Mouse (Mus musculus) CD8-positive naive resting alpha-beta T cell, adult 2 months (primary cell): Measurements from ENCODE around the gene Unc13a.

Source experiments
- DNase-seq, 2 experiments: peaks; one replicate each; pipeline ENCODE4 v3.0.0; 2022; ENCODE audit warnings: low read depth in 2 of 2, low spot score in 2 of 2

Gene Unc13a

DNA sequence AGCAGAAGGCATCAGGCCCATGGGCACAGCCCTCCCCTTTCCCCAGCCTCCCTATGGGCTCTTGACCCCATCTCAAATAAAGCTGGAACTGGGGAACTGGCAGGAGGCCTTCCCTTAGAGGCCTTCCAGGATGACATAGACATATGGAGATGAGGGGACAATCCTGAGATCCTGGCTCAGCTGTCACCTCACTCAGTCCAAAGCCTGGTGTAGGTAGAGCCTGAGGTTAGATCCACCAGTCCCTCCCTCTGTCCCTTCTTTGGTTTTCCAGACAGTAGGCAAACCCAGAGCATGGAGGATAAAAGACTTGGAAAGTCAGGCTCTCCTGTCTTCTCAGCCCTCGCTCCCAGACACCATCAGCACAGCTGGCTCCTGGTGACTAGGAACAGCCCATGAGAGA, 4.7 kb downstream of the Unc13a start:
- DNase-seq, result no peak

GRCm38 (mm10) chr8:71665331-71666130, 6.0 kb downstream of the Unc13a start:
- DNase-seq, result peak in 1 of 2 experiments; percentile 59

GRCm38 (mm10) chr8:71660325-71661120, 11.0 kb downstream of the Unc13a start:
- peak; percentile 73 to 82 for DNase-seq

GRCm38 (mm10) chr8:71659751-71660150, 11.8 kb downstream of the Unc13a start:
- no peak for DNase-seq

GRCm38 (mm10) chr8:71658515-71659049, 13.0 kb downstream of the Unc13a start:
- DNase-seq, result no peak

- no peak for DNase-seq
These were observed 13.7 kb downstream of the Unc13a start for GRCm38 (mm10) chr8:71657816-71658215.

DNA sequence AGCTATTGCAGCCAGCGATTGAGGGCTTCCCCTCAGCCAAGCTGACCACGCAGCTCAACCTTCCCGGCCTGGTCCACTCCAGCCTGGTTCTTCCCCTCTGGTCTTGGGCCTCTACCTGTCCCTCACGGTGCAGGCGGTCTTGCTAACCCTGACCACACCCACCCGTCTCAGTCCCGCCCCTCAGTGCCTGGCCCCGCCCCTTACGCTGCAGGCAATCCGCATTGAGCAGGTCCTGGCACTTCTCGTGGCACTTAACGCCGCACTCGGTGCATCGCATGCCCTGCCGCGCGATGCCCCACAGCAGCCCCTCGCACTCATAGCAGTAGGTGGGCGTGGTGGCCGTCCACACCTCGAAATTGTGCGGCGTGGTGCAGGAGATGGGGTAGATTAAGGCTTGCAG, 17.0 kb downstream of the Unc13a start:
- DNase-seq, result no peak

GRCm38 (mm10) chr8:71645510-71645909, 26.0 kb downstream of the Unc13a start:
- no peak for DNase-seq

DNA sequence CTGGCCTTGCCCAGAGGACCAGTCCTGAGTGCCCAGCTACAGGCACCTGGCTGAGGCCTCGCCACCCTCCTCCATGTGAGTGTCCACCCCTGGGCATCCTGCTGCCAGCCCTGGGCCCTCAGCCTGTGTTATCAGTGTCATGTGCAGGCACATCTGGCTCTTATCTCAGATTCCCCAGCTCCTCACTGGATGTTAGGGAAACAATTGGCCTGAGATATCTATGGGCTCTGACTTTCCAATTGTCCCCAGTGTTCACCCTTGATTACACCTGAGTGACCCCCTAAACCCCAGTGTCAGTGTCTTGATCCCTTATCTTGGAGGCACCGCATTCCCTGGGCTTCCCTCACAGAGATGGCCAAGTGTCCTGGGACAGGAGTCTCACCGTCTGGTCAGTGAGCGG, 32.2 kb downstream of the Unc13a start:
- DNase-seq, result no peak

DNA sequence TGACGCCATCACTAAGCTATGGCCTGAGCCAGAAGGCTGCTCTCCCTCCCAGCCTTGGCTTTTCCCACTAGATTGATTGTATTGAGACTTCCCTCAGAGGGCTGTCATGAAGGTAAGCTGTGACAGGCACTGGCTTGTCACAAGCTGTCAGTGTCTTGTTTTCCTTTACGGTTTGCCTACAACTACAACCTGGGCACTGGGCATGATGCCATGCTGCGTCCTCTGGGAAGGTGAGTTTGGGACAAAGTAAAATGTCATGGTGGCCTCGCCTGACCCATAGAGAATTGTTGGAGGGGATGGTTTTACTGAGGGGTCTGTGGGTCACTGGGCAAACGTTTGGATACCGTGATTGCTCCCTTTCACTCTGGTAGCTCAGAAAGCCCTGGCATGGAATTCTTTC, 33.2 kb downstream of the Unc13a start:
- DNase-seq, result no peak

DNA sequence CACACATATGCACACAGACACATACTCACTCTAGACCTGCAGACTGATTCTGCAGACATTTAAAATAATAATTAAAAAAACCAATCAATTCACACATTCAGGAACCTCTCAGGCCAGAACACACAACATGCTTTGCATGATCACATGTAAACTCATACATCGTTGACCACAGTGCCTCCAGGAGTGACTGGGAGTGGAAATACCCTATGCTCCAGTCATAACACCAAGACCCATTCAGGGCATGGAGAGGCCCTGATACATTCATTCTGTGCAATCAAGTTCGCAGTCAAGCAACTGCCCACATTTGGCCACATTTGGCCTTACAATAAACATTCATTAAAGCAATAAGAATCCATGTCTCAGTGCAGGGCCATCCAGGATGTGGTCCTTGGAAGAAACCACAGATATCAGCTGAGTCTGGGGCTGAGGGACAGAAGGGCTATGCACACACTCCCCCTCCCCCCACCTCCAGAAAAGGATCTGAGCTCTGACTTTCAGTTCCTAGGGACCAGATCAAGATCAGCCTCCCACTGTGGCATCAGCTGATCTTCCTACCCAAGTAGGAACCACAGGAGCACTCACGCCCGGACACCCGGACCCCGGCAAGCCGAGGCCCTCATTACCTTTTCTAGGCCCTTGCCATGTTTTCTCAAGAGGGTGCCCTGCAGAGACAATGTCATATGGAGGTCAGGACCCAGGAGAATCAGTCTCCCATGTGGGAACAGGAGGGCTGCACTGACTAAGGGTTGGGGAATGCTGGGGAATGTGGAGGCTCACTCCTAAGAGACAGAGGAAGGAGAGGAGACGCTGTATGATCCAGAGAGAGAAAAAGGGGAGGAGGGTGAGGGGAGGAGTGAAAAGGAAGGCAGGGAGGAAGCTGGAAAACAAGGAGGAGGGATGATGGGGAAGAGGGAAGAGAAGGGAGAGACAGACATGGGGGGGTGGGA, 34.1 kb downstream of the Unc13a start:
- no peak for DNase-seq

DNA sequence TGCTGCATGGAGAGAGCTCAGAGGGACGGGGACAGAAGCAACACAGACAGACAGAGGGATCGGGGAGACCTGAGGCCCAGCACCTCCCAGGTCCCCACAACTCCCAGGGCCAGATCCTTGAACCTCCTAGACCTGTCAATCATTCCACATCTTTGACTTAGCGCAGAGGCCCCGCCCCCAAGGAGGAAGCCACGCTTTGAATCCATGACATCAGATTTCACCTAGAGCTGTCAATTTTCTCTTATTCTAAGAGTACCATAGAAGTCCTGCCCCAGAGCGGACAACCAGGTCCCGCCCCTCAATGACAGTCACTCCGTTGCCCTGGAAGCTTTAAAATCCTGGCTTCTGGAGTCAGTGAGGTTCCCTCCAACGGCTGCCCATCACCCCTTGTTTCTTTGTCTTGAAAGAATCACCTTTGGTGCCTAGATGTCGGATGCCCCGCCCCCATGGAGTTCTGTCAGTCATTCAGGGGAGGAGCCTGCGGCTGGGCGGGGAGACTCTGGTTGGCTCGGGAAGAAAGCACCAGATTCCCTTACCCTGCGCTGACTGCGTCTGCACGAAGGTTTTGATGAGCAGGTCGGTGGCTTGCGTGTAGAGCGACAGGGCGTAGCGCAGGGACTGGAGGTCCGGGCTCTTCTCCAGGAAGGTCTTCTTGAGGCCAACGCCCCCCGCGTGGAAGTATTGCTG, 37.4 kb downstream of the Unc13a start:
- peak; percentile 29 to 54 for DNase-seq

DNA sequence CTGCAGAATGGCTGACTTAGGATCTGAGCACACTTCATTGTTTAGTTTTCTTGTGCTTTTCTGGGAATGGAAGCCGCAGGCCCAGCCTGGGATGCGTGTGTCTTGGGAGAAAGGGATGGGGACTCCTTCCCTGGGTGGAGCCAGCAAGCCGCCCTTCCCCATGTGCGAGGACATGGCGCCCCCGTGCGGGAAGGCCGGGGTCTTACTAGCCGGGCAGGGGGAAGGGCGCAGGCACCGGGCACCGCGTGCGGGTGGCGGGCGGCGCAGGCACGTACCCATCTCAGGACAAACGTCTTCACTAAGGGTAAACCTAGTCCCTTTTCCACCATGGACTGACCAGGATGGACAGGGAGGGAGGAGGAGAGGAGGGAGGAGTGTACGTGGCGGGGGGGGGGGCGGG, 38.4 kb downstream of the Unc13a start:
- DNase-seq, result peak; percentile 63 to 65

DNA sequence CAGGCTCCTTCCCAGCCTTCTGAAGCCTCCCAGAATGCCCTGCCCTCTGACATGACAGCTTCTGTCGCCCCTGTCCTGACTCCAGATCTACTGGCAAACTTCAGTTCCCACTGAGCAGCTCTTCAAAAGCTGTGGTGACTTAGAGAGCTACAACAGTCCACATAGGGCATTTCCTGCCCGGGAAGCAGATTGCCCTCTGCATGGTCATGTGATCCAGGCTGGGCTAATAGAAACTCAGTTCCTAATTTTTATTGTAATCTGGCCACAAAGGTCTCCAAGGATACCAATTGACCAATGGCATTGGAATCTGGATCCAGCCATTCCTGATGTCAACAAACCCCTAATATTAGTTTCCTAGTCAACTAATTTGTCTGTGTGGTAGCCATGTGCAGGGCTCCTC, 39.7 kb downstream of the Unc13a start:
- DNase-seq, result no peak

DNA sequence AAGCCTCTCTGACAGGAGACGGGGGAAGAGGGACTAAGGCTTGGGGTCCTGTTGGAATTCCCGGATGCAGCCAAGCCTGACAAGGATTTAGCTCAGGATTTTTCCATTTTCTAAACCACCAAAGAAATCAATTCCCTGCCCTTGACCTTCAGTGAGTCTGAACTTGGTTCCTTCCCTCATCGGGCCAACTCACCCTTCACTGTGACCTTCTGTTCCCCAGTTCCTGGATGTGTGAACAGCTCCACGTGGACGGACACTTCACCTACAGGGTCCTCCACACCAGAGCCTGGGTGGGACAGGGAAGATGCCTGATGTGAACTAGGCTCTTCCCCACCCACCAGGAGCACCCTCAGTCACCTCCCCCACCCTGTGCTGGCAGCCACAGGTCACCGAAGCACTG, 40.8 kb downstream of the Unc13a start:
- DNase-seq, result no peak

DNA sequence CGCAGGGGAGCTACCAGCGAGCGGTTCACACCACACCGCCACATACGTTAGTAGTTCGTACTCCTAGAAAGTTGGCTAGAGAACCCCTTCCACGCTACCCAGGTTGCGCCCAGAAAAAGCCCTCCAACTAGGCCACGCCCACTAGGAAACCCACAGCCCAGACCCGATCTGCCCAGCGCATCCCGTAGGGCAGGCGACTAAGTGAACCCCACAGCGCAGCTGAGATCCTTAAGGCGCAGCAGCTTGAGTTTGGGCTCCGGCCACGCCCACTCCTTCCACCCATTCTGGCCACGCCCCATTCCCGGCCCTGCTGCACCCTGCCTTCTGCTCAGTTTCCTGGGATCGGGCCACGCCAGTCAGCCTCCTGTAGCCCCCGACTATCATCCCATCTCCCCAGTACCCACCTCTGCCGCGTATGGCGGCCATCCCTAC, 41.8 kb downstream of the Unc13a start:
- no peak for DNase-seq

DNA sequence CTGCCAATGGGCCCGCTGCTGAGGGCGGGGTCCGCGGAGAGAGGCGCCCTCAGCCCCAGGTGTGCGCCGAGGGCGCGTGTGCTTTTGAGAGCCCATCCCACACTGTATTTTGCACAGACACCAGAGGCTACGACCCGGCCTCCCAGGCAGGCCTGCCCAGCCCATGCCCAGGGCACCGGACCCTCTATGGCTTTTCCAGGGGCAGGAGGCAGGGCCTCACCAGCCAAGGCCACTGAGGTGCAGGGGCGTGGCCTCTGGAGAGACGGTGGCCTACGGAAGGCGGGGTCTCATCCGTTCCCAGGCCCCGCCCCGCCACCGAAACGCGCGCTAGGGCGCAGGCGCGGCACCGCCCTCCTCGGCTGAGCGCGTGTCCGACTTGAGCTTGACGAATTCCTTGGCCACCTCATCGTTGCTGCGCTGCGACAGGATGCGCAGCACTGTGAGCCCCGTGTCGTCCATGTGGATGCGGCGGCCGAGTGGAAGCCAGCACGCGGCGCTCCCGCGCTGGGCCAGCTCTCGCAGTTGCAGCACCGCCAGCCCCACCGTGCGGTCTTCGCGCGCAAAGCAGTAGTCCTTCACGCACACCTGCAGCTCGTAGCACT, 42.4 kb downstream of the Unc13a start:
- DNase-seq, result peak; percentile 79 to 85

DNA sequence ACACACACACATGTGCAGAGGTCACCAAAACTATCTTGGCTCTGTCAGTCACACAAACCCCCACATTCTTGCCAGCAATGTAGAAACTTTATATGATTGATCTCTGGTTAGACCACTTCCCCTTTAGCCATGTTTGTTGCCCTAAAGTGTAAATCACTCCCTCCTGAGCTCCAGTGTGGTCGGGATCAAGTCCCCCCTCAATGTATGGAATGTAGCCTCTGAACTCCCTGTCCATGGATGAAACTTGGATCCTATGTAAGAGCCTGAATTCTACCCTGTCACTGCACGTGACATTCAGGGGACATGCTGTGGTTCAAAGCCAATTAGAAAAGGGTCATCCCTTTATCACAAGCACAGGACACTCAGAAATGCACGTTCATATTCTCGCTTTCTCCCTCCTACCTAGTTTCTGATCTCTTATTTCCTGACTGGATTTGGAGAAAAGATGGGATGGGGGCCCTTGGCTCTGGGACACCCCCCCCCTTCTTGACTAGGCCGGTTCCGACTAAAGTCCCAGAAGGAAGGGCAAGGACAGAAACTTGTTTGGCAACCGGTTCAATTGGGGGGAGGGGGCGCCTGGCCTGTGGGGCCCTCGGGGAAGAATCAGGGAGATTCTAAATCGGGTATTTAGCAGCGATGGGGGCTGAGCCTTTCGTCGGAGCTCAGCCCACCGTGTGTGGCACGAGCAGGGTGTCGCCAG, 43.0 kb downstream of the Unc13a start:
- DNase-seq, result no peak
